Mouse (Mus musculus) C2C12 (cell line): ENCODE results near the gene Specc1. TPM values are rescaled to one million over a fixed set of nuclear protein-coding genes. Genes with fewer than 3 reads are reported as not detected.

Source experiments
- H3K27me3 ChIP-seq: one replicate; pipeline ENCODE4 v1.6.1; 2011; ENCODE audit not compliant: control insufficient read depth, insufficient read depth, insufficient read length
- H3K36me3 ChIP-seq: one replicate; pipeline ENCODE4 v1.6.1; 2011; ENCODE audit not compliant: control insufficient read depth, insufficient read depth
- H3K4me3 ChIP-seq: one replicate; pipeline ENCODE4 v1.5.1; 2011; ENCODE audit warnings: mild to moderate bottlenecking, control low read depth; ENCODE audit not compliant: poor library complexity, insufficient read depth, severe bottlenecking
- H3K79me2 ChIP-seq: one replicate; pipeline ENCODE4 v1.6.1; 2011; ENCODE audit not compliant: control insufficient read depth, insufficient read depth
- H3K79me3 ChIP-seq: one replicate; pipeline ENCODE4 v1.6.1; 2011; ENCODE audit warnings: low read depth, control low read depth
- H3ac ChIP-seq: one replicate; pipeline ENCODE3; 2011; ENCODE audit warnings: low read depth; ENCODE audit not compliant: control insufficient read depth, insufficient read length
- CEBPB ChIP-seq: IDR thresholded peaks from one replicate; pipeline ENCODE4 v1.6.1; 2011; ENCODE audit warnings: low read depth, mild to moderate bottlenecking, control low read depth, moderate library complexity
- CTCF ChIP-seq: IDR thresholded peaks from one replicate; pipeline ENCODE4 v1.5.1; 2011; ENCODE audit not compliant: control insufficient read depth, insufficient read depth, insufficient read length
- FOSL1 ChIP-seq: IDR thresholded peaks from one replicate; pipeline ENCODE4 v1.8.0; 2011; ENCODE audit warnings: mild to moderate bottlenecking, low read length; ENCODE audit not compliant: poor library complexity, insufficient read depth, severe bottlenecking
- MAX ChIP-seq: IDR thresholded peaks from one replicate; pipeline ENCODE4 v1.6.1; 2011; ENCODE audit warnings: mild to moderate bottlenecking, control low read depth
- MYOD1 ChIP-seq: IDR thresholded peaks from one replicate; pipeline ENCODE4 v1.6.1; 2011; ENCODE audit warnings: low read depth; ENCODE audit not compliant: control insufficient read depth, insufficient read length
- MYOG ChIP-seq: IDR thresholded peaks from one replicate; pipeline ENCODE4 v1.6.1; 2011; ENCODE audit not compliant: control insufficient read depth, insufficient read length; ENCODE audit errors: extremely low read depth
- USF1 ChIP-seq: IDR thresholded peaks from one replicate; pipeline ENCODE4 v1.6.1; 2011; ENCODE audit warnings: low read depth, mild to moderate bottlenecking, control low read depth, moderate library complexity
- polyA plus RNA-seq: library from polyadenylated mRNA; unstranded; fragments of >200 nt; fragmentation: generic; extraction: Trizol; gene quantifications from one replicate; pipeline ENCODE4 v1.2.1, GENCODE M21; 2012; ENCODE audit warnings: missing spikeins

The Specc1 gene
- polyA plus RNA-seq, 1 experiment: 59.2 TPM

DNA sequence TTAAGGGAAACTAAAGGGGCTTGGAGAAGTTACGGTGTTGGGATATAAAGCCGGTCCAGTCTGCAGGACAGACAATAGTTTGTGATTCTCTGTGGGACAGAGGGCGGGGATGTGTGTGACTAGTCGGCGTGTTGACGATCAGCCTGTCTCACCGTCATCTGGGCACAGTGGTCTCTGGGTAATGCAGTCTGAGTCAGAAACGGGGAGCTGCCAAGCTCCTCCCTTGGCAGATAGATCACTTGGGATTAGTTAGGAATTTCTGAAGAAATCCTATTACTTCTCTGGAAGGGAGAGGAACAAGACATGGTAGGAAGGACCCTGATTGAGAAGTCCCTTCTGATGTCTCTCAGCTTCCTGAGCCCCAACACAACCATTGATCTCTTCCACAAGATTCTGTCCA is 287.3 kb downstream of the Specc1 start:
- no peaks in the 10 kb centered on the region for H3K36me3 ChIP-seq
- H3ac ChIP-seq: no peak overlapping the region
- no peaks in the 10 kb centered on the region for H3K27me3 ChIP-seq
- TF ChIP-seq MAX: no peak
- no peak for TF ChIP-seq CEBPB
- TF ChIP-seq CTCF: no peak
- H3K79me2 ChIP-seq: no peaks in the 10 kb centered on the region
- no peaks in the 10 kb centered on the region for H3K79me3 ChIP-seq
- no peak overlapping the region for H3K4me3 ChIP-seq

DNA sequence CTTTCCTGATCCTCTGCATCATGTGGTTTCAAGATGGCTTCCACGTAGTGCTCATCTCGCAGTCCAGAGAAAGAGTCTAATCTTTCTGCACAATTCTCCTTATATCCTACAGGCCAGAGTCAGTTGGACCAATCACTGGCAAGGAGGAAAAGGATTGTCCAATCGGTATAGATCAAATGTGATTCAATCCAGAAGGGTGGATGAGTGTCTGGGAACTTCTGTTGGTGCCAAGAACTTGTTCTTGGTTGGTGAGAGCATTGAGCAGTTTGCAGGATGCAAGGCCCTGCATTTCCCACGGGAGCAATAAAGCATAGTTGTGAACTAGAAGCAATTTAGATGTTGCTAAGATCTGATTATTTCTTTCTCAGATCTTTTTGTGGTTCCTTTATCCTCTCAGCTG is 287.9 kb downstream of the Specc1 start:
- H3K36me3 ChIP-seq: no peaks in the 10 kb centered on the region
- no peaks in the 10 kb centered on the region for H3K79me2 ChIP-seq
- no peak overlapping the region for H3K4me3 ChIP-seq
- TF ChIP-seq CTCF (no peak), USF1 (no peak), MAX (no peak), FOSL1 (no peak)
- no peaks in the 10 kb centered on the region for H3K27me3 ChIP-seq
- no peaks in the 10 kb centered on the region for H3K79me3 ChIP-seq
- H3ac ChIP-seq: no peak overlapping the region

DNA sequence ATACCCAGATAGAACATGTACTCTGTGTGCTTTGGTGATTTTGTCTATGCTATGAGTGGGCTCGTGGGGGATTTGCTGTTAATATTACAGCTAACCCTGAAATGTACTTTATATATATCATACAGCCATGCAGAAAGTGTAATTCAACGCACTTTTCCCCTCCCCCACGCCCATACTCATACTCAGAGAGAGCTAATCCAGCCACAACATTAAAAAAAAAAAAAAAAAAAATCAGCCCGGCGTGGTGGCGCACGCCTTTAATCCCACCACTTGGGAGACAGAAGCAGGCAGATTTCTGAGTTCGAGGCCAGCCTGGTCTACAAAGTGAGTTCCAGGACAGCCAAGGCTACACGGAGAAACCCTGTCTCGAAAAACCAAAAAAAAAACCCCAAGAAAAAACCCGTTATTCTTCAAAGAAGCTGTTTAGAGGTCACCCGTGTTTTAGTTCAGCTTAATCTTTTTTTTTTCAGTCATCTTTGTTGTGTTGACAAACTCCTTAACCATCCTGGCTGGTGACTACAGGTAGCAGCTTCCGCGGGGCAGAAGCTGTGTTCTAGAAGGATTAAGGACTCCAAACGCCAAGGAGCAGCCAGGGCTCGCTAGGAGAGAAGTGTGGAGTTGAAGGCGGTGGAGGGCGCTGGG is 291.3 kb downstream of the Specc1 start:
- Histone ChIP-seq H3K4me3 (no peak overlapping the region), H3ac (no peak overlapping the region), H3K27me3 (no peaks in the 10 kb centered on the region), H3K36me3 (no peaks in the 10 kb centered on the region), H3K79me3 (no peaks in the 10 kb centered on the region), H3K79me2 (no peaks in the 10 kb centered on the region)
- no peak for TF ChIP-seq CEBPB
- TF ChIP-seq MYOD1: no peak
- no peak for TF ChIP-seq USF1
- no peak for TF ChIP-seq MAX

DNA sequence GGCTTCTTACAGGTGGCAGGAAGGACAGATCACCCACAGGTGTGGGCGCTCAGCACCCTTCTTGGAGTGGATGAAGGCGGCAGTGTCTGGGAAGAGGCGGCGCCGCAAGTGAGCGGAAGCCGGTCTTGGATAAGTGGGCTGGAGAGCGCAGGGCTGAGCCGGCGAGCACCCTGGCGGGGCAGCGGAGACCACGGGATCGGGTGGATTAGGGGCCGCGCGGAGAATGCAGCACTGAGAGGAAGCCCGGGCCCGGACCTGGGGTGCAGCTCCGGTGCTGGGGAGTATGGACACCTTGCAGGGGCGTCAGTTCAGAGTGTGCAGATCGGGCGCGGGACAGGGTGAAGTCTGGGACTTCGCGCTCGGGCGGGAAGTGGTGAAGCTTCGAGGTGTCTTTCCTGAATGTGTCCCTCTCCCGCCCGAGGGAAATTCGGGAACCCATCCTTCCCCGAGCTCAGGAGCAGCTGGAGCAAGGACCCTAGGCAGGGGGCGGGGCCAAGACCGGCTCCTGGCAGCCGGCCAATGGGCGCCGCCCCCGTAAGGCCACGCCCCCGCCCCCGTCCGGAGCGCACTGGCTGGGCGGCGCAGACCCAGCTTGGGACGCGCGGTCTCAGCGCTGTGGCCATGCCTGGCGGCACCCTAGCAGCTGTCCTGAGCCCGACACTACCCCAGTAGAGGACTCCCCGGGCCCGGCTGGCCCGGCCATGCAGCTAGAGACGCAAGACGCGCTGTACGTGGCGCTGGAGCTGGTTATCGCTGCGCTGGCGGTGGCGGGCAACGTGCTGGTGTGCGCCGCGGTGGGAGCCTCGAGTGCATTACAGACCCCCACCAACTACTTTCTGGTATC is 292.1 kb downstream of the Specc1 start, which contains the start of gene Adora2b:
TSS of gene Adora2b (plus strand) at position 584 of the 844 bp plus-strand sequence.
- Histone ChIP-seq H3K27me3 (no peaks in the 10 kb centered on the region), H3ac (peak within 1 kb of the TSS; percentile 80), H3K79me2 (no peaks in the 10 kb centered on the region), H3K36me3 (no peaks in the 10 kb centered on the region), H3K79me3 (no peaks in the 10 kb centered on the region), H3K4me3 (peak within 1 kb of the TSS; percentile 33)
- TF ChIP-seq MAX: peak; percentile 12
- no peak for TF ChIP-seq FOSL1

DNA sequence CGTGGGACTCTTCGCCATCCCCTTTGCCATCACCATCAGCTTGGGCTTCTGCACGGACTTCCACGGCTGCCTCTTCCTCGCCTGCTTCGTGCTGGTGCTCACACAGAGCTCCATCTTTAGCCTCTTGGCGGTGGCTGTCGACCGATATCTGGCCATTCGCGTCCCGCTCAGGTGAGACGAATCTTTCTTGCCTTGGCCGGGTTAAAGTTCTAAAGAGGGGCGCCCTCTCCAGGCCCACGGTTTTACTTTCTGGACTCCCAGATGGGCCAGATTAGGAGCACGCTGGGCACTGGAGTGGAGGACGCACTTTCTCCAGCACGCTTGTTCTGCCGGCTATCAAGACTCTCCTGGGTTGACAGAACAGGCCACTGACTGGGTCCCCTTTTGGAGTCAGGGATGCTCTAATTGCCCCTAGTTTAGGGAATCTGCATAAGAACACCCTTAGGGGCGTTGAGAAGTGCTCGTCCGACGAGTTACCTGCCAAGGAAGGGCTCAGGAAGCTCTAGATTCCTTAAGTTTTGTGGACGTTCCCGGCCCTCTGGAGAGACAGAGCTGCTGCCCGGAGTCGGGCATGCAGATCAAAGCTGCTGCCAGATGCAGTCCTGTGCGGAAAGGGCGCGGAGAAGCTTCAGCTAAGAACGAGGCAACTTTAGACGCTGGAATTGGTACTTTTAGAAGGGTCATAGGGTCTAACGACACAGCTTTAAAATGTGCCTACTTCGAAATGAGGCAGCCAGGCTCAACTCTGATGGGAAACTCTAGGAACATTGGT is 292.9 kb downstream of the Specc1 start:
- peak overlapping the region; percentile 80 for H3ac ChIP-seq
- H3K79me3 ChIP-seq: no peaks in the 10 kb centered on the region
- TF ChIP-seq MYOG (no peak), CTCF (no peak), CEBPB (no peak), MYOD1 (no peak), FOSL1 (no peak), USF1 (no peak), MAX (no peak)
- no peaks in the 10 kb centered on the region for H3K36me3 ChIP-seq
- H3K79me2 ChIP-seq: no peaks in the 10 kb centered on the region
- H3K4me3 ChIP-seq: peak overlapping the region; percentile 33
- no peaks in the 10 kb centered on the region for H3K27me3 ChIP-seq

DNA sequence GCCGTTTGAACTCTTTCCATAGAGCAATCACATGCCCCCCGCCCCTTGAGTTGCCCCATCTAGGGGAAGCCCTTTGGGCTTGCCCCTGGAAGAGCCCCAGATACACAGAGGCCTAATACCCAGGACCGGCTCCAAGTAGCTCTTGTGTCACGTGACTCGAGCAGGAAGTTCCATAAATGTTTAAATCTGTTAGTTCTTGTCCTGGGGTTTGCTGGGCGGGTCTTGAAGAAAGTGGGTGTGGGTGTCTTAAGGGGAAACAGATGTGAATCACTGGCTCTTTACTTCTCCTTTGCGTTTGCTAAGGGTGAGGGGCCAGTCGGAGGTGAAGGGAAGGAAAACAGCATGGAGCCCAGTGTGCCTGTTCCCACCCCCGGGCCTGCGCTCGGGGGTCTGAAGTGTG is 294.5 kb downstream of the Specc1 start:
- TF ChIP-seq MYOG: no peak
- TF ChIP-seq USF1: peak; percentile 86
- TF ChIP-seq CEBPB: no peak
- no peaks in the 10 kb centered on the region for H3K79me3 ChIP-seq
- H3ac ChIP-seq: no peak overlapping the region
- no peak overlapping the region for H3K4me3 ChIP-seq
- H3K36me3 ChIP-seq: no peaks in the 10 kb centered on the region
- no peaks in the 10 kb centered on the region for H3K27me3 ChIP-seq
- no peaks in the 10 kb centered on the region for H3K79me2 ChIP-seq
